Mouse (Mus musculus) kidney, adult 11 months (tissue): ENCODE measurements around the gene Crmp1.

Experiments used
- DNase-seq: peaks from one replicate; pipeline ENCODE4 v3.0.0; 2022

The Crmp1 gene

GRCm38 (mm10) chr5:37241651-37242151 lies at the start of gene Crmp1:
Gene Crmp1 (plus strand): TSS chr5:37241940.
- DNase-seq, result no peak

- DNase-seq, result no peak
These were observed 45.5 kb upstream of the Crmp1 start for GRCm38 (mm10) chr5:37196196-37196595.

GRCm38 (mm10) chr5:37196666-37197250 lies 45.0 kb upstream of the Crmp1 start:
- no peak for DNase-seq

- DNase-seq, result no peak
These were observed 44.3 kb upstream of the Crmp1 start for GRCm38 (mm10) chr5:37197423-37197822.

- no peak for DNase-seq
These were observed 43.6 kb upstream of the Crmp1 start for GRCm38 (mm10) chr5:37198011-37198688.

- DNase-seq, result no peak
These were observed 39.5 kb upstream of the Crmp1 start for GRCm38 (mm10) chr5:37202285-37202684.

- DNase-seq, result no peak
These were observed 36.9 kb upstream of the Crmp1 start for GRCm38 (mm10) chr5:37204886-37205285.

- no peak for DNase-seq
These were observed 36.3 kb upstream of the Crmp1 start for GRCm38 (mm10) chr5:37205420-37205819.

GRCm38 (mm10) chr5:37206364-37206763 lies 35.4 kb upstream of the Crmp1 start:
- DNase-seq, result no peak

GRCm38 (mm10) chr5:37212938-37213708 lies 28.6 kb upstream of the Crmp1 start:
- no peak for DNase-seq

- no peak for DNase-seq
These were observed 28.0 kb upstream of the Crmp1 start for GRCm38 (mm10) chr5:37213709-37214103.

- DNase-seq, result no peak
These were observed 27.1 kb upstream of the Crmp1 start for GRCm38 (mm10) chr5:37214614-37215013.

GRCm38 (mm10) chr5:37215276-37215675 lies 26.5 kb upstream of the Crmp1 start:
- no peak for DNase-seq

GRCm38 (mm10) chr5:37219615-37220014 lies 22.1 kb upstream of the Crmp1 start:
- no peak for DNase-seq

- no peak for DNase-seq
These were observed 21.2 kb upstream of the Crmp1 start for GRCm38 (mm10) chr5:37220575-37220974.

GRCm38 (mm10) chr5:37221563-37221962 lies 20.2 kb upstream of the Crmp1 start:
- DNase-seq, result no peak

- DNase-seq, result no peak
These were observed 19.4 kb upstream of the Crmp1 start for GRCm38 (mm10) chr5:37222316-37222715.

- no peak for DNase-seq
These were observed 16.0 kb upstream of the Crmp1 start for GRCm38 (mm10) chr5:37225708-37226107.

- DNase-seq, result no peak
These were observed 13.6 kb upstream of the Crmp1 start for GRCm38 (mm10) chr5:37227956-37228680.

- no peak for DNase-seq
These were observed 12.8 kb upstream of the Crmp1 start for GRCm38 (mm10) chr5:37228894-37229293.

GRCm38 (mm10) chr5:37233010-37233557 lies 8.7 kb upstream of the Crmp1 start:
- no peak for DNase-seq

- DNase-seq, result no peak
These were observed 3.1 kb upstream of the Crmp1 start for GRCm38 (mm10) chr5:37238654-37239053.

- DNase-seq, result no peak
These were observed 1.2 kb upstream of the Crmp1 start for GRCm38 (mm10) chr5:37240550-37240949.
